Mouse (Mus musculus): ENCODE data around the gene Tspoap1.

DNA sequence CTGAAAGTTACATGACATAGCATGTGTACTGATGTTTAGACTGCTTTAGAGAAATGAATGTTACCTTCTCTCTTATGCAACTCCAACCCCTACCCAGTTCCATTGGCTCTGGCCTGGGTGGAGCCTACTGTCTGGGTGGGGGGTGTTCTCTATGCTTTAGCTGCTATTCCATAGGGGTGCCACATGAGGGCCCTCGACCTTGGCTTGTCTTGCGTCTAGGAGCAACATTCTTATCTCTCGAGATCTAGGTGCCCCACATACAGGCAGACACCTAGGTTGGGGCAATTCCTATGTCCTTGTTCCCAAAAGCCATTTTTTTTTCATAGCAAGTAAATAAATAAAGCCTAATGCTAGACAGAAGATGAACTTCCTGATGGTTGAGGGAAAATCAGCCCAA, 734 bp upstream of the Tspoap1 start:
- TF ChIP-seq POLR2A (IDR thresholded peaks at IDR 0.05; ENCODE audit: control insufficient read depth, low read depth, low read length): no peak
- TF ChIP-seq CTCF (IDR thresholded peaks at IDR 0.05; ENCODE audit: control insufficient read depth, insufficient read depth, insufficient replicate concordance, low read depth, low read length): no peak
